Mouse (Mus musculus) spleen, adult 12 weeks (tissue): ENCODE measurements at regions not wholly inside any gene's neighbourhood (a gene's known extent, or its start where the extent isn't known, plus 50 kb on each side); places are given as distances from the start of the nearest gene placed in this dataset.
A peak's percentile ranks its signal among the peaks of the same experiment; 100 is the strongest.

Experiments used
- DNase-seq: peaks from one replicate; pipeline ENCODE4 v3.0.0; 2022; ENCODE audit warnings: low spot score

DNA sequence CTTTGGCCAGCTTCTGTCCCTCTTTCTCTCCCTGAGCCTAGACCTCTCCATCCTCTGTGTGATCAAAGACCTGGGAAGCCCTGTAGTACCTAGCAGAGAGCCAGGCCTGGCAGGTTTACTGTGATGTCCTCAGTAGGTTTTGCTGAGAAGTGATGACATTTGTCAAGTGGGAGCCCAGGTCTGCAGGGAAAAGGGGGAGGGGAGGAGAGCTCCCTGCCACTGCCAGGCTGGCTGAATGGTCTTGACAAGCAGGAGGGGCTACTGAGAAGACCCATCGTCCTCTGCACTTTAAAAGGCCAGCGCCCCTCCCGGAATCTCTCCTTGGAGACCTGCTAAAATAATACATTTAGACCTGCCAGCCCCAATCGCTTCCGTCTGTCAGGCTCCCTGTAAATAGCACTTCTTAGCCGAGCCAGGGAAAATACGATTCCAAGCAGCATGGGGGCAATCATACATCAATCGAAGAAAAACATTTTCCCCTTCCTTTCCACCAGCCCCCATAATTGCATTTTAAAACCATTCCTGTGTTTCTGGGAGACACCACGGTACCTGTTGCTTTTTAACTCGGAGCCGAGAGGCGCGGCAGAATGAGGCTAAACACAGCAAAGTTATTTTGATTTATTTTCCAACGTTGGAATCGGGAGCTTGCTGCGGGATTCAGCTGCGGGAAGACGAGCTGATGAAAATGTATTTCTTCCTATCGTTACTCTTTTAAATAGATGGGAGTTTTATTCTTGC is 144.5 kb upstream of the Tle3 start:
- no peak for DNase-seq

DNA sequence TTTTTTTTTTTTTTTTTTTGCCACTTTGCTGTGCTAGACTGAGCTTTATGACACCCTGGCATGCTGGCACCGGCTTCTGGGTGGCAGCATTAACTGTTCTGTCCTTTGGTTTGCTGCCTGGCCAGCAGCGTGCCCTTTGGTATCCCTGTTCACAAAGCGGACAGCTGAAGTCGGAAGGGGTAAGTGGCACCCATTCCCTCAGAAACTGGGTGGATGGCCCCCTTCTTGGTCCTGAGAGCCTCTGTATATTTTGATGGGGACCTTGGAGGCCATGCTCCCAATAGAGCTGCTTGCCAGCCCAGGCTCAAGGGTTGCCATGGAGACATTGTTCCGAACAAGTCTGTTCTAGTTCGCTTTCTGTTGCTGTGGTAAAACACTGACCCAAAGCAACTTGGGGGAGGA is 143.9 kb upstream of the Tle3 start:
- no peak for DNase-seq

- no peak for DNase-seq
Measured at GRCm38 (mm10) chr9:61230306-61230705, 141.9 kb upstream of the Tle3 start.

GRCm38 (mm10) chr9:61232630-61233029 is 139.5 kb upstream of the Tle3 start:
- DNase-seq: no peak

DNA sequence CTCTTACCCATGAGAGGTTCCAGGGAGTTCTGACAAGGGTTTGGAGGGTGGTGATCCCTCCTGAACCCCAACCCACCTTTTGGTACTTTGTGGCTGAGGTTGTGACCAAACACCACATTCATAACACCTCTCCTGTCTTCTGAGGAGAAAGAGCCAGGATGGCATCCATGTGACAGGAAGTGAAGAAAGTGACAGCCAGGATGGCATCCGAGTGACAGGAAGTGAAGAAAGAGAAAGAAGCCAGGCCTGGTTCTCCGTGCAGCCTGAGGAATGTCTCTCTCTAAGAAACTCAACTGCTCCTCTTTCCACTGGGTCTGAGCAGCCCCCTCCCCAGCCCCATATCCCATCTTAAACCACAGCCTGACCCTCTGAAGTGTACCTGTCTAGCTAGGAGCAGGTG is 138.9 kb upstream of the Tle3 start:
- DNase-seq: no peak

- no peak for DNase-seq
Measured at GRCm38 (mm10) chr9:61235653-61236610, 136.2 kb upstream of the Tle3 start.

GRCm38 (mm10) chr9:61238687-61239250 is 133.4 kb upstream of the Tle3 start:
- DNase-seq: no peak

GRCm38 (mm10) chr9:61239328-61239727 is 132.8 kb upstream of the Tle3 start:
- DNase-seq: no peak

GRCm38 (mm10) chr9:61241442-61241841 is 130.7 kb upstream of the Tle3 start:
- DNase-seq: no peak

- no peak for DNase-seq
Measured at GRCm38 (mm10) chr9:61242167-61242860, 129.9 kb upstream of the Tle3 start.

DNA sequence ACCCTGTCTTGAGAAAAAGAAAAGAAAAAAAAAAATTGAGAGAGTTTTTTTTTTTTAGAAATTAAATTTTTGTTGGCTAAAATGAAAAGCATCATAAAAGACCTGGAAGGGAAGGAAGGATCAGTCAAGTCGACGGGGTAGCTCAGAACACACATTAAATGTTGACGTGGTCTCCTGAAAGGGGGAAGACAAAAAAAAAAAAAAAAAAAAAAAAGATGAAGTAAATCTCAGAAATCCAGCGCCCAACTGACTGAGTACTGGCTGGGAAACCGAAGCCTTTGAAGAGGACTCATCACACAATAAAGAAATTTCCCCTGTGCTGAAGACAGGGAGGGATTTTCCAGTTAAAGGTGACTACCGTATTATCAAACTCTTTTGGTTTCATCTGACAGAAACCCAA is 128.9 kb upstream of the Tle3 start:
- DNase-seq: no peak

DNA sequence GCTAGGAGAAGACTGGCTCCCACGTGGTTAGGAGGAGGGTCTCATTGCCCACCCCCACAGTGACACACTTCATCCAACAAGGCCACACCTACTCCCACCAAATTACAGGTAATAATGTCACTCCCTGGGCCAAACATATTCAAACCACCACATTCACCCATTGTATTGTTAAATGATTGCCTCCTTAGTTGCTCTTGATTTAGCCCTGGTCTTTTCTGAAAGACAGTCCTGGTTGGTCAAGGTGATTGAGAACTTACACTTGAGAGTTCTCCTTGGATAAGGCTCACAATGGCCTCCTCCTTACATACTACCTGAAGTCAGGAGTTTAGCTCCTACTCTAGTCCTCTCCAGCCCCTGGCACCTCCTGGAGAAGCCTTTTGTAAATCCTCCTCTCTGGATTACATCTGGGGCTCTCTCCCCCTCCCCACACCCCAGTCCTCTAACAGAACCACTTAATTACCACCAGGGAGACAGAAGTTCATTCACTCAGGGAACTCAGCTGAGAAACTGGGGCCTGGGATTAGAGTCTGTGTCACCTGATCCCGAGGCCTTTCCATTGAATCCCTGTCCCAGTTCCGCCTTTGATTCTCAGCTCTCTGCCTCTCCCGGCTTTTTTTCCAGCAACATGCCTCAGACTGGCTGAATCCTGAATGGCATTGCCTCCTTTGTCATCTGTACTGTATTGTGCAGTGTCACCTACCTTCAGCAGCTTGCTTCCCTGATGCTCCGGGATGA is 122.3 kb upstream of the Tle3 start:
- DNase-seq: no peak

DNA sequence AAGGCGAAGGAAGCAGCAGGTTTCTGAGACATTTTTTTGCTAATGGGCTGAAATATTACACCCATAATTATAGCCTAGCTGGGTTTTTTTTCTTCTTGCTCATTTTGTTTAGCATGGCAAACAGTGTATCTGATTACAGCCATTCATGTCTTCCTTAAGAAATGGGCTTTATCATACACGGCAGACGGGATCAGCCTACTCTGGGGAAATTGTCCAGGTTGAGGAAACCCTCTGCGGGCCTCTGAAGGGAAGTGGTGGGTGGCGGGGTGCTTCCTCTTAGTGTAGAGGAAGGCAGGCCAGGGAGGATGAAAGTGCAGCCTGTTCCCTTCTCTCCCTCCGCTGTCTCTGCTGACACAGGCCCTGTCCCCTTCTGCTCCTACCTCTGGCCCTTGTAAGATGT is 120.6 kb upstream of the Tle3 start:
- DNase-seq: peak; percentile 9

DNA sequence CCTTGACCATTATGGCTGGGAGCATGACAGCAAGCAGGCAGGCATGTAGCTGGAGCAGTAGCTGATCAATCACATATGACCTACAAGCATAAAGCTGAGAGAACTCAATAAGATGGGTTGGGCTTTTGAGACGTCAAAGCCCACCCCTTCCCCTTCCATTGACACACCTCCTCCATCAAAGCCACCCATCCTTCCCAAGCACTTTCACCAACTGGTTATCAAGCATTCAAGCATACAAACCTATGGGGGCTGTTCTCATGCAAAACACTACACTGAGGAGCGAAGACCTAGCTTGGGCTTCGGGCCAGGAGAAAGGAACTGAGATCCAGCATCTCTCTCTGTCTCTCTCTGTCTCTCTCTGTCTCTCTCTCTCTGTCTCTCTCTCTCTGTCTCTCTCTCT is 118.4 kb upstream of the Tle3 start:
- no peak for DNase-seq

GRCm38 (mm10) chr9:61257488-61257887 is 114.7 kb upstream of the Tle3 start:
- no peak for DNase-seq

DNA sequence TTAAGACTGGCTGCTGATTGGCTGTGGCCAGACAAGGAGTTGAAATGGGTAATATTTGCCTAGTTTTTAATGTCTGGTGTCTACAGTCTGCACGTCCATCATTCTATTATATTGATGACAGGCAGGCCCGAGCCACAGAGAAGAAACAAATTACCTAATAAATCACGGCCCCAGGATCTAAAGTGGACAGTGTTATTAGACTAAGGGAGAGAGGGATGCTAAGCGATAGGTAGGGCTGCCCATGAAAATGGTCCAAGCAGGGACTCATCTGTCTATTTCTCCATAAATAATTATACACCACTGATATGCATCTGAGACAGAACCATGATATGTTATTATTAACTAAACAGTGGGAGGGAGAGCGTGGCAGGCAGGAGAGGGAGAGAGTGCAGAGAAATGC is 114.1 kb upstream of the Tle3 start:
- no peak for DNase-seq

- DNase-seq: no peak
Measured at GRCm38 (mm10) chr9:61259421-61260174, 112.6 kb upstream of the Tle3 start.

DNA sequence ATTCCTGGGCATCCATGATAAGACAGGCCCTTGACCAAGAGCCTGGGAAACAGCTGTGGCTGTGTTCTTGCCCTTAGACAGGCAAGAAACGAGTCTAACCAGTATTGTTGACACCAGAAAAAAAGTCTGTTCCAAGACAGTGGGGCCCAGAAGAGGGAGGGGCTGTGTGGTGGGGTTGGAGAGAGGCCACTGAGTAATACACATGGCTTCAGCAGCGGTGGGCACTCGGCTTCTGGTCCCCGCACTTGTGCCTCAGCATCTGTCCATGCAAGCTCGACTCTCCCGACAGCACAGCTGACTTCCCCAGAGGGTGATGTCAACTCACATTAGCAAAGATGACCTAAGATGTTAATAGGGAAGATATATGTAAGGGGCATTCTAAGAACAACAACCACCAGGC is 110.9 kb upstream of the Tle3 start:
- DNase-seq: no peak

DNA sequence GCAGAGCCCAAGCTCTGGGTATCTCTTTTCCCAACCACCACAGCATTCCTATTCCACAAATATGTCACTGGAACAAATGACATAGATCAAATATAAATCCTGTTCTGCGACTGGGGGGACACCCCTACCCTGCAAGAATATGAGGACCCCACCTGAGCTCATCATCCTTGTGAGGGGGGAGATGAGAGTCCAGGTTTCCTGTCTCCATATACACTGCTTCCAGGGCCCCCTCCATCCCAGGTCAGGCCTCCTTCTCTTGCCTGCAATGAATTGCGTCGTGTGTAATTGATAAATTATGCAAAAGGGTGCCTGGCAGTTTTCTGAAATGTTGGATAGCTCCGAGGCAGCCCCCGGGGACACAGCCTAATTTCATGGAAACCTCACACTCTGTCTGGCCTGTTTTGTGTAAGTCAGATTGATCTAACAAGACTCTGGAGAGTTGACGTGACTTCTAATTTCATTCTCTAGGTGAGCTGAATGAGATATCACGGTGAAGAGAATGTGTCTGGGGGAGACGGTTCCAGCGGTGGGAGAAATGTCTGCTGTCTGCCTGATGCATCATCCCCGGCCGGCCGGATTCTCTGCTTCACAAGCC is 110.3 kb upstream of the Tle3 start:
- DNase-seq: no peak

GRCm38 (mm10) chr9:61263335-61263734 is 108.8 kb upstream of the Tle3 start:
- DNase-seq: no peak

DNA sequence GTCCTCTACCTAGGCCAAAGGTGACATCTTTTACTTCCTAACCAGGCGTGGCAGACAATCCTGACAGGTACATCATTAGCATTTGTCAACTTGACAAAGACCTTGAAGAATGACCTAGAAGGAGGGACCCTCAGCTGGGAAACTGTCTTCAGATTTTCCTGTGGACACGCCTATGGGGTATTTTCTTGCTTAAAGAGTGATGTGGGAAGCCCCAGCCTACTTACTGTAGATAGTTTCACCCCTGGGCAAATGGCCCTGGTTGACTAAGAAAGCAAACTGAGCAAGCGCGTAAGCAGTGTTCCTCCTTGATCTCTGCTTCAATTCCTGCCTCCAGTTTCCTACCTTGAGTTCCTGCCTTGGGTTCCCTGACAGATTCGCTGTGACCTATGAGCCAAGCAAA is 106.7 kb upstream of the Tle3 start:
- no peak for DNase-seq
